Mouse (Mus musculus) ES-Bruce4 (cell line): Measurements from ENCODE around the gene Pin1.

ENCODE experiments used
- CTCF ChIP-seq: IDR thresholded peaks from one replicate; pipeline ENCODE4 v1.8.1; 2011; ENCODE audit warnings: low read depth, low read length
- EP300 ChIP-seq: IDR thresholded peaks from 2 replicates; pipeline ENCODE4 v1.6.1; 2011; ENCODE audit warnings: low read depth, low read length; ENCODE audit not compliant: insufficient read depth
- POLR2A ChIP-seq: IDR thresholded peaks from one replicate; pipeline ENCODE4 v1.8.1; 2011; ENCODE audit warnings: low read length; ENCODE audit not compliant: insufficient read depth

DNA sequence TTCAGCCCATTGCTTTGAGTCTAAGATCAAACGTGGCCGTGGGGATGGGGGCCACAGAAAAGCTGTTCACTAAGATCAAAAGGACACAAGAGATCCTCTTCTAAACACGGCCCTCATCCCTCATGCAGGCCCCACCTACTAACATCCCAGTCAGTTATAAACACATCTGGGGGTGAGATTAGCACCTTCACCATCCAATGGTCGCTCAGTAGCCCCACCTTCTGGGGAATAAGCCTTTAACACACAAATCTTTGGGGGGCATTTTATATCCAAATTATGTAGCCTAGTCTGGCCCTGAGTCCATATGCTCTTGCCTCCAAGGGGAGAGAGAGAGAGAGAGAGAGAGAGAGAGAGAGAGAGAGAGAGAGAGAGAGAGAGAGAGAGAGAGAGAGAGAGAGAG is 54.1 kb downstream of the Pin1 start:
- TF ChIP-seq POLR2A = no peak
- TF ChIP-seq CTCF = no peak
- no peak for TF ChIP-seq EP300
